Mouse (Mus musculus): ENCODE measurements around the gene Glrx5. TPM values are rescaled to one million over a fixed set of nuclear protein-coding genes. Genes with fewer than 3 reads are reported as not detected.

Gene Glrx5
- 222 and 225 TPM in 2 replicates for polyA plus RNA-seq (2015; fragmentation: Nextera tagmentation; extraction: Ambion mirVana)

DNA sequence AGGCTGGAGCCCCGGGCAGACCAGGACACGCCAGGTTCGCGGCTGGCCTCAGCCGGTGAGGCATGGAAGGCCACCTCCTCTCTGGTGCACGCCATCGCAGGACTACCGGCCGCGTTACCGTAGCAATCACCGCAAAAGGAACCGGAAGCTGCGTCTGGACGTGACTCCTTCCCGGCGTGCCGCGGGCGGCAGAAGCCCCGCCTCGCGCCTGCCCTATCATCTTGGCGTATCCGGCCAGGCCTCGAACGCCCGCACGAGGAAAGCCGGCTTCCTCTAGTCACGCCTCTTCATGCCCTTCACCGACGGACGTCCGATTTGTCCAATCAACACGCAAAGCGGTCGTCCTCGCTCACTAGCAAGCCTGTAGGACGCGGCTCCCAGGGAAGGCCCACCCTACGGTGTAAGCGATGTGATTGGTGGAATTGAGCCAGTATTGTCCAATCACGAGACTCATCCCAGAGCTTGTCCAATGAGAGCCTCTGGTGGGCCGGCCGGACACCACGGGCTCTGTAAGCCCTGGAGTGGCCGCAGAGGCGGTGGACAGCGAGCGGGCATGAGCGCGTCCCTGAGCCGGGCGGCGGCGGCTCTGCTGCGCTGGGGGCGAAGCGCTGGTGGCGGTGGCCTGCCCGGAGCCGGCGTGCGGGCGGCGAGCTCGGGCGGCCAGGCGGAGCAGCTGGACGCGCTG lies at the start of gene Glrx5:
Gene Glrx5, plus strand, starts transcription at position 542 of the 685 bp plus-strand sequence.

DNA sequence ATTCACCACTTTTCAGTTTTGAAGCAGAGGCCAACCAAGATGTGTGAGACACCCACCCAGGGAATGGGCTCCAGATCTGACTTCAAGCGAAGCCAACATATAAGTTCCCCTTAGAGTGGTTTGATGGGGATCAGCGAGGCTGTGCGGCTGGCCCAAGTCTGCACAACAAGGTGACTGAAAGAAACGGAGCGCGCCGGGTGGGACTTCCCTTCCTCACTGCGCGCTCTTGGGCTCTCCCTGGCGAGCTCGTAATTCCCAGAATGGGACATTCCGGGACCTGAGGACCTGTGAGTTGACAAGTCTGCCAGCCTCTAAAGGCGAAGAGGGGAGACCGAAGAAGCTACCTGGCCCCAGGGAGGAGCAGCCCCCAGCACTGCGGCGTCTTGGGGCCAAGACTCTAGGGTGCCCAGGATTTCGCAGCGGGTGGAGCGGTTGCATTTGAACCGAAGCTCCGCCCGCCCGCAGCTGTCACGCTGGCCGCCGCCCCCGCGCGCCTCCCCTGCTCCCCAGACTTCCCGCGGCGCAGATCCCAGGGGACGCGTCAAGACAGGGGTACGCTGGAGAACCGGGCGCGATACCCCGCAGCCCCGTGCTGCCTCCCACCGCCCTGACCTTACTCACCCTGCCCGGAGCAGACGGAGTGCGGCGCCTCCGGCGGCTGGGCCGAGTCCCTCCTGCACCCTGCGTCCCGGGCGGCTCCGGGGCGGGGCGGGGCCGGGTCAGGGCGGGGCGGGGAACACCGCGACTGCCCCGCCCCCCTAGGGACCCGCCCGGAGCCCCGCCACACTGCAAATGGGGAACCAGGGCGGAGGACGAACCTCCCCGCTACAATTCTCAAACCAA lies 22.9 kb upstream of the Glrx5 start, which contains the start of gene Syne3:
Gene Syne3, minus strand, starts transcription at position 440 of the 843 bp plus-strand sequence.

Small RNA genes lying within 50 kb of the gene (microRNA-seq; reads per million reads assigned to microRNA genes)
- gene Mir3069, result 1.1 to 1.3 reads per million in 2 experiments

Other genes with a start within 250 kb of the Glrx5 start
- 0.49 and 0.94 TPM in 2 replicates for gene Clmn, start 167.6 kb upstream of the Glrx5 start, polyA plus RNA-seq (2015; fragmentation: Nextera tagmentation; extraction: Ambion mirVana)
- gene Syne3, start 22.9 kb upstream of the Glrx5 start, polyA plus RNA-seq (2015; fragmentation: Nextera tagmentation; extraction: Ambion mirVana), result 3.1 and 3.7 TPM in 2 replicates
- not detected in 2 replicates for gene Tcl1b2, start 113.3 kb downstream of the Glrx5 start, polyA plus RNA-seq (2015; fragmentation: Nextera tagmentation; extraction: Ambion mirVana)
- gene Tcl1b1, start 127.0 kb downstream of the Glrx5 start, polyA plus RNA-seq (2015; fragmentation: Nextera tagmentation; extraction: Ambion mirVana), result not detected in 2 replicates
- not detected in 2 replicates for gene Tcl1b5, start 143.7 kb downstream of the Glrx5 start, polyA plus RNA-seq (2015; fragmentation: Nextera tagmentation; extraction: Ambion mirVana)
- gene Tcl1b3, start 158.4 kb downstream of the Glrx5 start, polyA plus RNA-seq (2015; fragmentation: Nextera tagmentation; extraction: Ambion mirVana), result not detected in 2 replicates
- gene Tcl1b4, start 169.3 kb downstream of the Glrx5 start, polyA plus RNA-seq (2015; fragmentation: Nextera tagmentation; extraction: Ambion mirVana), result not detected in 2 replicates
- gene Tcl1, start 190.1 kb downstream of the Glrx5 start, polyA plus RNA-seq (2015; fragmentation: Nextera tagmentation; extraction: Ambion mirVana), result not detected in 2 replicates